Mouse (Mus musculus): ENCODE data around the gene Jph4. TPM values are rescaled to one million over a fixed set of nuclear protein-coding genes. Genes with fewer than 3 reads are reported as not detected.
A peak's percentile ranks its signal among the peaks of the same experiment; 100 is the strongest.

The Jph4 gene
- polyA plus RNA-seq, 1 experiment from 2014 or later, result 45.1 TPM

GRCm38 (mm10) chr14:55150985-55151384 lies 34.2 kb upstream of the Jph4 start:
- Histone ChIP-seq H3K4me2 (ENCODE audit: low read length) (no peak overlapping the region), H3K9me3 (ENCODE audit: control insufficient read depth, low read length) (no peaks in the 10 kb centered on the region), H3K4me1 (replicated peaks; ENCODE audit: control insufficient read depth, insufficient read depth, low read length) (no peaks in the 10 kb centered on the region), H3K27me3 (replicated peaks; ENCODE audit: control insufficient read depth, insufficient read depth, low read length) (no peaks in the 10 kb centered on the region), H3K27ac (ENCODE audit: low read length) (no peak overlapping the region), H3K36me3 (ENCODE audit: control insufficient read depth, insufficient read depth) (no peaks in the 10 kb centered on the region), H3K4me3 (replicated peaks; ENCODE audit: low read length) (no peak overlapping the region), H3K9ac (replicated peaks; ENCODE audit: low read depth, low read length) (no peak overlapping the region)
- 87% methylated on average over 5 of the region's 5 CpGs for WGBS
- no peak for ATAC-seq

- Histone ChIP-seq H3K9me3 (ENCODE audit: control insufficient read depth, low read length) (no peaks in the 10 kb centered on the region), H3K36me3 (ENCODE audit: control insufficient read depth, insufficient read depth) (no peaks in the 10 kb centered on the region), H3K27ac (ENCODE audit: low read length) (no peak overlapping the region), H3K4me2 (ENCODE audit: low read length) (no peak overlapping the region), H3K9ac (replicated peaks; ENCODE audit: low read depth, low read length) (no peak overlapping the region), H3K4me1 (replicated peaks; ENCODE audit: control insufficient read depth, insufficient read depth, low read length) (no peaks in the 10 kb centered on the region), H3K4me3 (replicated peaks; ENCODE audit: low read length) (no peak overlapping the region), H3K27me3 (replicated peaks; ENCODE audit: control insufficient read depth, insufficient read depth, low read length) (no peaks in the 10 kb centered on the region)
- 71% methylated on average over 5 of the region's 5 CpGs for WGBS
- peak; percentile 75 for ATAC-seq
Observed at GRCm38 (mm10) chr14:55149041-55149440, 32.3 kb upstream of the Jph4 start.

GRCm38 (mm10) chr14:55148363-55148915 lies 31.7 kb upstream of the Jph4 start:
- Histone ChIP-seq H3K36me3 (ENCODE audit: control insufficient read depth, insufficient read depth) (no peaks in the 10 kb centered on the region), H3K4me3 (replicated peaks; ENCODE audit: low read length) (no peak overlapping the region), H3K4me2 (ENCODE audit: low read length) (no peak overlapping the region), H3K27me3 (replicated peaks; ENCODE audit: control insufficient read depth, insufficient read depth, low read length) (no peaks in the 10 kb centered on the region), H3K9me3 (ENCODE audit: control insufficient read depth, low read length) (no peaks in the 10 kb centered on the region), H3K9ac (replicated peaks; ENCODE audit: low read depth, low read length) (no peak overlapping the region), H3K27ac (ENCODE audit: low read length) (no peak overlapping the region), H3K4me1 (replicated peaks; ENCODE audit: control insufficient read depth, insufficient read depth, low read length) (no peaks in the 10 kb centered on the region)
- peak; percentile 84 for ATAC-seq
- 27% methylated on average over 5 of the region's 5 CpGs for WGBS

DNA sequence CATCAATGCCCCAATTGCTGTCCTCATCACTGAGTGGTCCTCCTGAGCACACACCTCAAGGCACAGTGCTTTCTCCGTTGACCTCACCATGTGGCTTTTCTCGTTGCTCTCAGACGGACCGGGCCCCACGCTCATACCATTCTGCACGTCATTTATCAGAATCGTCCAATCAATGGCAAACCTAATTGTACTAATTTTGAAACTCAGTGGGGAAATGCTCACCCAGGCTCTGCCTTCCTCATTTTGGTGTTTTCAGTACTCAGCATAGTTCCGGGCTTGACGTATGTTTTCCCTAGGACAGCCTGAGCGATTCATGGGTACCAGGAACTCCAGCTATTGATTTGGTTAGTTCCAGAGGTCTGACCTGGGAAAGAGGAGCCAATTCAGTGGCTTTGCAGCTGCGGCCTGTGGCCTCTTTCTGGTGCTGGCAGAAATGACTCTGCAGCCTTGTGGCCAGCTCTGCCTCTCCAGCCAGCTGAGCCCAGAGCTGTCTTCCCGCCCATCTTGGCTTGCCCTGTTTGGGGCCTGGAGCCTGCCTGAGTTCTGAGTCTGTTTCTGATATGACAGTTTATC lies 30.2 kb upstream of the Jph4 start:
- H3K4me2 ChIP-seq (ENCODE audit: low read length), result no peak overlapping the region
- no peak overlapping the region for H3K9ac ChIP-seq (replicated peaks; ENCODE audit: low read depth, low read length)
- H3K9me3 ChIP-seq (ENCODE audit: control insufficient read depth, low read length), result no peaks in the 10 kb centered on the region
- H3K27me3 ChIP-seq (replicated peaks; ENCODE audit: control insufficient read depth, insufficient read depth, low read length), result no peaks in the 10 kb centered on the region
- H3K27ac ChIP-seq (ENCODE audit: low read length), result no peak overlapping the region
- H3K4me1 ChIP-seq (replicated peaks; ENCODE audit: control insufficient read depth, insufficient read depth, low read length), result no peaks in the 10 kb centered on the region
- no peak for ATAC-seq
- 90% methylated on average over 12 of the region's 12 CpGs for WGBS
- H3K36me3 ChIP-seq (ENCODE audit: control insufficient read depth, insufficient read depth), result no peaks in the 10 kb centered on the region
- H3K4me3 ChIP-seq (replicated peaks; ENCODE audit: low read length), result no peak overlapping the region

GRCm38 (mm10) chr14:55146324-55146723 lies 29.6 kb upstream of the Jph4 start:
- no peaks in the 10 kb centered on the region for H3K36me3 ChIP-seq (ENCODE audit: control insufficient read depth, insufficient read depth)
- WGBS, result 92% methylated on average over 1 of the region's 1 CpGs
- no peaks in the 10 kb centered on the region for H3K9me3 ChIP-seq (ENCODE audit: control insufficient read depth, low read length)
- no peak overlapping the region for H3K27ac ChIP-seq (ENCODE audit: low read length)
- no peaks in the 10 kb centered on the region for H3K27me3 ChIP-seq (replicated peaks; ENCODE audit: control insufficient read depth, insufficient read depth, low read length)
- H3K4me3 ChIP-seq (replicated peaks; ENCODE audit: low read length), result no peak overlapping the region
- H3K9ac ChIP-seq (replicated peaks; ENCODE audit: low read depth, low read length), result no peak overlapping the region
- no peak for ATAC-seq
- H3K4me2 ChIP-seq (ENCODE audit: low read length), result no peak overlapping the region
- no peaks in the 10 kb centered on the region for H3K4me1 ChIP-seq (replicated peaks; ENCODE audit: control insufficient read depth, insufficient read depth, low read length)

DNA sequence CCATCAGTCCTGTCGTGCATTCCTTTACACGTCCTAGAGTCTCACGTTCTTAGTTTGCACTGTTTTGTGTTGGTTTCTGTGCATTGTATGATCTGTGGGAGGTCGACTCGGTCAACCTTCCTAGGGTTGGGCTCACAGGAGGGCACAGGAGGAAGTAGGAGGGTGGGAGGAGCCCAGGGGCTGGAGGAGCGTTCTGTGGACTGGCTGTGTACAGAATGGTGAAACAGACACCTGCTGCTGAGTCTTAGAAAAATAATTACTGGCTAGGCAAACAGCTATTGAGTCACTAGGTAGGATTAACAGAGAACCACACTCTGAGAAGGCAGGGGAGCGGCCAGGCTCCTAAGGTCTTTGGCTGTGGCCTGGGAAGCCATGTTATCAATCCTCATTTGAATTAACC lies 22.6 kb upstream of the Jph4 start:
- no peak overlapping the region for H3K4me3 ChIP-seq (replicated peaks; ENCODE audit: low read length)
- no peak overlapping the region for H3K27ac ChIP-seq (ENCODE audit: low read length)
- H3K4me1 ChIP-seq (replicated peaks; ENCODE audit: control insufficient read depth, insufficient read depth, low read length), result no peaks in the 10 kb centered on the region
- no peaks in the 10 kb centered on the region for H3K27me3 ChIP-seq (replicated peaks; ENCODE audit: control insufficient read depth, insufficient read depth, low read length)
- H3K9ac ChIP-seq (replicated peaks; ENCODE audit: low read depth, low read length), result no peak overlapping the region
- no peaks in the 10 kb centered on the region for H3K9me3 ChIP-seq (ENCODE audit: control insufficient read depth, low read length)
- H3K36me3 ChIP-seq (ENCODE audit: control insufficient read depth, insufficient read depth), result no peaks in the 10 kb centered on the region
- WGBS, result 26% methylated on average over 7 of the region's 7 CpGs
- no peak overlapping the region for H3K4me2 ChIP-seq (ENCODE audit: low read length)
- ATAC-seq, result no peak

DNA sequence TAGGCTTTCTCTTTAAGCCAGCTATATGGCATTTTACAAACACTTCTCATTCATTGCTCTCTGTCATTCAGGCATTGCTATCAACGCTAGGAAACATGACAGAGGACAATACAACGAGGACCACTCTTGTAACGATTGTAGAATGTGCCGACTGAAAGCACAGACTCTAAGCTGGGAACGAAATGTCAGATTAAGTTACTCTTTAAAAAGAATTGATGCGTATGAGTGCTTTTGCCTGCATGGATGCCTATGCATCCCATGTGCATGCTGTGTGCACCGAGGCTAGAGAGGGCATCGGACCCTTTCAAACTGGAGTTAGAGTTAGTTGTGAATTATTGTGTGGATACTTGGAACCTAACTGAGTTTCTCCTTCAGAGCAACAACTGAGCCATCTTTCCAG lies 18.9 kb upstream of the Jph4 start:
- Histone ChIP-seq H3K36me3 (ENCODE audit: control insufficient read depth, insufficient read depth) (no peaks in the 10 kb centered on the region), H3K27ac (ENCODE audit: low read length) (no peak overlapping the region), H3K4me1 (replicated peaks; ENCODE audit: control insufficient read depth, insufficient read depth, low read length) (no peaks in the 10 kb centered on the region), H3K27me3 (replicated peaks; ENCODE audit: control insufficient read depth, insufficient read depth, low read length) (no peaks in the 10 kb centered on the region), H3K4me3 (replicated peaks; ENCODE audit: low read length) (no peak overlapping the region), H3K9ac (replicated peaks; ENCODE audit: low read depth, low read length) (no peak overlapping the region), H3K4me2 (ENCODE audit: low read length) (no peak overlapping the region), H3K9me3 (ENCODE audit: control insufficient read depth, low read length) (no peaks in the 10 kb centered on the region)
- 56% methylated on average over 8 of the region's 8 CpGs for WGBS
- ATAC-seq, result no peak

DNA sequence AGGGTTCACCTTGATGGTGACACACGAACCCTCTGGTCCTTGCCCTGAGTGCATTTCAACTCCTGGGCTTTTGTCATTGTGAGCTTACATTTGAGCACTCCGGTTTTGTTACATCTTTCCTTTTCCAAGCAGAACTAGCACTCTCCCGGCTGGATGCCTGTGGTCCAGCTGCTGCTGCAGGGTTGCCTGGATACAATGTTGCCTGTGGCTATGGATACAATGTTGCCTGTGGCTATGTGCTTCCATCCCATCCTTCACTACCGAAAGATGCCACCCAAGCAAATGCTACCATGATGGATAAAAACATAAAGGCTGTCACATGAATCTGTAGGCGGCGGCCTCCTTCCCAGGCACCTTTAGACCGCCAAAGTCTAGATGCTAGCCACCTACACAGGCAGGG lies 9.8 kb upstream of the Jph4 start:
- no peak overlapping the region for H3K27ac ChIP-seq (ENCODE audit: low read length)
- 79% methylated on average over 7 of the region's 7 CpGs for WGBS

GRCm38 (mm10) chr14:55125711-55126110 lies 9.0 kb upstream of the Jph4 start:
- no peak overlapping the region for H3K4me2 ChIP-seq (ENCODE audit: low read length)
- H3K4me3 ChIP-seq (replicated peaks; ENCODE audit: low read length), result no peak overlapping the region
- no peak overlapping the region for H3K9ac ChIP-seq (replicated peaks; ENCODE audit: low read depth, low read length)
- no peaks in the 10 kb centered on the region for H3K27me3 ChIP-seq (replicated peaks; ENCODE audit: control insufficient read depth, insufficient read depth, low read length)
- no peaks in the 10 kb centered on the region for H3K36me3 ChIP-seq (ENCODE audit: control insufficient read depth, insufficient read depth)
- peaks cover 8% of the 10 kb centered on the region for H3K4me1 ChIP-seq (replicated peaks; ENCODE audit: control insufficient read depth, insufficient read depth, low read length)
- no peaks in the 10 kb centered on the region for H3K9me3 ChIP-seq (ENCODE audit: control insufficient read depth, low read length)
- ATAC-seq, result no peak
- H3K27ac ChIP-seq (ENCODE audit: low read length), result no peak overlapping the region
- WGBS, result 83% methylated on average over 5 of the region's 5 CpGs

More for the DNA sequence above, 9.8 kb upstream of the Jph4 start:
- no peaks in the 10 kb centered on the region for H3K27me3 ChIP-seq (replicated peaks; ENCODE audit: control insufficient read depth, insufficient read depth, low read length)
- no peak overlapping the region for H3K4me3 ChIP-seq (replicated peaks; ENCODE audit: low read length)
- ATAC-seq, result no peak
- H3K4me1 ChIP-seq (replicated peaks; ENCODE audit: control insufficient read depth, insufficient read depth, low read length), result peaks cover 8% of the 10 kb centered on the region
- no peak overlapping the region for H3K9ac ChIP-seq (replicated peaks; ENCODE audit: low read depth, low read length)
- no peak overlapping the region for H3K4me2 ChIP-seq (ENCODE audit: low read length)
- H3K9me3 ChIP-seq (ENCODE audit: control insufficient read depth, low read length), result no peaks in the 10 kb centered on the region
- H3K36me3 ChIP-seq (ENCODE audit: control insufficient read depth, insufficient read depth), result no peaks in the 10 kb centered on the region

- no peaks in the 10 kb centered on the region for H3K36me3 ChIP-seq (ENCODE audit: control insufficient read depth, insufficient read depth)
- H3K9ac ChIP-seq (replicated peaks; ENCODE audit: low read depth, low read length), result 0 out of 2 replicates have a peak overlapping the region, but pooled peaks have one; percentile 14
- no peak overlapping the region for H3K27ac ChIP-seq (ENCODE audit: low read length)
- H3K9me3 ChIP-seq (ENCODE audit: control insufficient read depth, low read length), result no peaks in the 10 kb centered on the region
- no peak overlapping the region for H3K4me3 ChIP-seq (replicated peaks; ENCODE audit: low read length)
- peaks cover 10% of the 10 kb centered on the region for H3K4me1 ChIP-seq (replicated peaks; ENCODE audit: control insufficient read depth, insufficient read depth, low read length)
- 15% methylated on average over 8 of the region's 8 CpGs for WGBS
- peak overlapping the region; percentile 14; the same call in 1 of the 2 replicates for H3K4me2 ChIP-seq (ENCODE audit: low read length)
- no peaks in the 10 kb centered on the region for H3K27me3 ChIP-seq (replicated peaks; ENCODE audit: control insufficient read depth, insufficient read depth, low read length)
- ATAC-seq, result peak; percentile 13
Observed at GRCm38 (mm10) chr14:55122359-55122758, 5.6 kb upstream of the Jph4 start.

All from forebrain, embryonic 16.5 days (tissue).